Mouse (Mus musculus): ENCODE measurements around the gene Rrnad1. TPM values are rescaled to one million over a fixed set of nuclear protein-coding genes. Genes with fewer than 3 reads are reported as not detected.
A peak's percentile ranks its signal among the peaks of the same experiment; 100 is the strongest.

Rrnad1 gene
- polyA plus RNA-seq, 1 experiment from 2014 or later, result 19.1 TPM

DNA sequence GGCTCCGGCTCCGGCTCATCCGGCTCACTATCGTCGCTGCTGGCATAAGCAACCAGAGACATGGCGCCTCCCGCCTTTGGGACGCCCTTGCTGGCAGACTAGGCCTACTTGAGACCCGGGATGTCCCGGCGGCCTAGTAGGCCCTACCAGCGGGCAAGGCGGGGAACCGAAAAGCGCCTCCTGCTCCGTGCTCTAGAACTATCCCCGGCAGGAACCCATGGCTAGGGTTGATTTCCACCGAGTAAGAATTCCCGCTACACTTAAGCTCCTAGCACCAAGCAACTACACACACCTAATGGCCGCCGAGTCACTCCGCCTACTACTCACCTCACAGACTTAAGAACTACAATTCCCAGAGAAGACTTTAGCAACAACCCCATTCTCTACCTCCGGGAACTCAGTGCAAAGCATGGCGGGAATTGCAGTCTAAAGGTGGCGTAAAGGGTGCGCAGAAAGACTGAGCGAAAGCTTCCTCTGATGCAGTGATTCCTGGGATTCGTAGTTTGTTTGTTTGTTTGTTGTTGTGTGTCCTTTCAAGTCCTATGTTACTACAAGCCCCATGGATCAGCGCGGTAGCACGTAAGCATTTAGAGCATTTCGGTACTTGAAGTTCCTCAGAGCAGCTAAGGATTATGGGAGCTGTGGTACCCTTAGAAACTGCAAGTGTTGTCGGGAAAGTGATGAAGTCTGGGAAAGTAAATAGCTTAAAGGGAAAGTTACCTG, 45.1 kb downstream of the Rrnad1 start, which contains the start of gene Prcc:
TSS of gene Prcc (minus strand) at position 328 of the 723 bp plus-strand sequence.
- peak within 1 kb of the TSS; percentile 100 for H3K4me3 ChIP-seq
- H3K4me1 ChIP-seq, result peaks cover 21% of the 10 kb centered on the region
- peak within 1 kb of the TSS; percentile 96 for H3K27ac ChIP-seq
- peaks cover 25% of the 10 kb centered on the region for H3K36me3 ChIP-seq (replicated peaks)
- WGBS, result under 1% methylated on average over 33 of the region's 33 CpGs
- H3K9me3 ChIP-seq, result peaks cover 6% of the 10 kb centered on the region; the same call in 1 of the 2 replicates
- DNase-seq (ENCODE audit: extremely low spot score, low spot score), result peak; percentile 89
- no peaks in the 10 kb centered on the region for H3K27me3 ChIP-seq (ENCODE audit: poor library complexity, severe bottlenecking)

DNA sequence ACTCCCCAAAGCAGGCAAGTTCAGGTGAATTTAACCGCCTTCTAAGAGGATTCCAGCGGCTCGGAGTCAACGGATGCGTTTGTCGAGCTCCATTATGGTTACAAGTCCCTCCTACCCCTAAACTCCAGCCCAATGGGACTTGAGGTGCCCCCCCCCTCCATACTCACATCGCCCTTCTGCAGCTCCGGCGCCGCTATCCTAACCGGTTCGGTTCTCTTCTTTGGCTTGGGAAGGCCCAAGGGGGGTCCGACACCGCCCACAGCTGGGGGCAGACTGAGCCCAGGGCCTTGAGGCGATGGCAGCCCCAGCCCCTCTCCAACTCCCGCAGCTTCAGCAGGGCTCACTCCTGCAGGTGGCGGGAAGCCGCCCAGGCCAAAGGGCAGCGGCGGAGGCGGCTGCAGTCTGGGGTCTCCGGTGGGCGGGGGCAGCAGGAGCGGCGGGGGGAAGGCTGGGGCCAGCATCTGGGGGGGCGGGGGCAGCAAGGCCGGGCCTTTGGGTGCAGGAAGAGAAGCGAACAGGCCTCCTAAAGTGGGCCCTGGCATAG, 45.7 kb downstream of the Rrnad1 start:
- Histone ChIP-seq H3K4me1 (peaks cover 21% of the 10 kb centered on the region), H3K27me3 (ENCODE audit: poor library complexity, severe bottlenecking) (no peaks in the 10 kb centered on the region), H3K36me3 (replicated peaks) (peaks cover 32% of the 10 kb centered on the region), H3K27ac (peak overlapping the region; percentile 96), H3K4me3 (peak overlapping the region; percentile 100), H3K9me3 (peaks cover 6% of the 10 kb centered on the region; the same call in 1 of the 2 replicates)
- WGBS, result under 1% methylated on average over 28 of the region's 28 CpGs
- no peak for DNase-seq (ENCODE audit: extremely low spot score, low spot score)

DNA sequence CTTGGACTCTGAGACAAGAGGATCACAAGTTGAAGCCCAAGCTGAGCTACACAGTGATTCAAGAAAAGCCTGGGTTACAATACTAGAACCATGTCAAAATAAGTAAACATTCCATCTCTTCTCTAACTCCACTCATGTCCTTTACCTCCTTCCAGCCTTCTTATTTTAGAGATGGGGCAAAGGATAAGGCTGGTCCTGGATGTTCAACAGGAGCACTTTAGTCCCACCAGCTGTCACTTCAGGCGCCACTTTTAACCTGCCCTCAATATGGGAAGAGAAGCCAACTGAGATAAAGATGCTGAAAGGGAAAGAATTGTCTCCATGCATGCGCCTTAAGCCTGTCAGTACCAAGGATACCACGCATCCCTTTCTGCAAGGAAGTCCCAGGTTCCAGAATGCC, 46.2 kb downstream of the Rrnad1 start:
- Histone ChIP-seq H3K27ac (peak overlapping the region; percentile 96), H3K36me3 (replicated peaks) (peaks cover 35% of the 10 kb centered on the region), H3K27me3 (ENCODE audit: poor library complexity, severe bottlenecking) (no peaks in the 10 kb centered on the region), H3K4me1 (peaks cover 21% of the 10 kb centered on the region), H3K9me3 (peaks cover 6% of the 10 kb centered on the region; the same call in 1 of the 2 replicates), H3K4me3 (peak overlapping the region; percentile 100)
- no peak for DNase-seq (ENCODE audit: extremely low spot score, low spot score)
- WGBS, result 1% methylated on average over 3 of the region's 3 CpGs

DNA sequence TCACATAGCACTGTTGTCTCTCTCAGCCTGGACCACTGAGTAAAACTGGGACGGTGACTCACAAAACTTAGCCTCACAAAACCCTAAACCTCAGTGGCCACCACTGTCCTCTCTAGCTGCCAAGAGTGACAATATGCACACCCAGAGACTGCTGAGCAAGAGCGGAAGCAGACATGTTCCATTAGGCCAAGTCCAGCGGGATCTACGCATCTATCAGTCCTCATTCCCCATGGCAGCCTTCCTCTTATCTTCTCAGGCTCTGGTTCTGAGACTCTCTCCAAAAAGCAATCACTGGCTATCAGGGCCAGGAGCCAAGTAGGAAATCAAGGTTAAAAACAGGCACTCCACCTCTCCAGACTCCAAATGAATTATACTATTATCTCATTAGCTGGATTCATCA, 52.8 kb downstream of the Rrnad1 start:
- H3K27ac ChIP-seq, result no peak overlapping the region
- no peaks in the 10 kb centered on the region for H3K27me3 ChIP-seq (ENCODE audit: poor library complexity, severe bottlenecking)
- no peaks in the 10 kb centered on the region for H3K4me1 ChIP-seq
- DNase-seq (ENCODE audit: extremely low spot score, low spot score), result no peak
- peaks cover 93% of the 10 kb centered on the region for H3K36me3 ChIP-seq (replicated peaks)
- no peaks in the 10 kb centered on the region for H3K9me3 ChIP-seq
- 97% methylated on average over 4 of the region's 4 CpGs for WGBS
- no peak overlapping the region for H3K4me3 ChIP-seq

Other genes starting within 250 kb of the Rrnad1 start
- 0.31 and 0.32 TPM in 2 replicates for gene Lrrc71, start 182.1 kb downstream of the Rrnad1 start, polyA plus RNA-seq (2016; fragmentation: Nextera tagmentation; extraction: Ambion mirVana)
- gene Ntrk1, start 135.6 kb downstream of the Rrnad1 start, polyA plus RNA-seq (2016; fragmentation: Nextera tagmentation; extraction: Ambion mirVana), result 0.38 and 0.46 TPM in 2 replicates
- 0.06 and 0.14 TPM in 2 replicates for gene Insrr, start 133.8 kb downstream of the Rrnad1 start, polyA plus RNA-seq (2016; fragmentation: Nextera tagmentation; extraction: Ambion mirVana)
- gene Pear1, start 106.4 kb downstream of the Rrnad1 start, polyA plus RNA-seq (2016; fragmentation: Nextera tagmentation; extraction: Ambion mirVana), result 10.7 and 11.2 TPM in 2 replicates
- gene Sh2d2a, start 84.0 kb downstream of the Rrnad1 start, polyA plus RNA-seq (2016; fragmentation: Nextera tagmentation; extraction: Ambion mirVana), result 0.09 and 0.10 TPM in 2 replicates
- 16.9 and 17.3 TPM in 2 replicates for gene Prcc, start 45.1 kb downstream of the Rrnad1 start, polyA plus RNA-seq (2016; fragmentation: Nextera tagmentation; extraction: Ambion mirVana)
- 199 and 219 TPM in 2 replicates for gene Hdgf, start 24.4 kb downstream of the Rrnad1 start, polyA plus RNA-seq (2016; fragmentation: Nextera tagmentation; extraction: Ambion mirVana)
- gene Mrpl24, start 11.2 kb downstream of the Rrnad1 start, polyA plus RNA-seq (2016; fragmentation: Nextera tagmentation; extraction: Ambion mirVana), result 71.4 and 74.8 TPM in 2 replicates
- 87.7 and 88.3 TPM in 2 replicates for gene Isg20l2, start 403 bp downstream of the Rrnad1 start, polyA plus RNA-seq (2016; fragmentation: Nextera tagmentation; extraction: Ambion mirVana)
- gene Crabp2, start 17.9 kb upstream of the Rrnad1 start, polyA plus RNA-seq (2016; fragmentation: Nextera tagmentation; extraction: Ambion mirVana), result 834 and 866 TPM in 2 replicates
- gene Nes, start 40.4 kb upstream of the Rrnad1 start, polyA plus RNA-seq (2016; fragmentation: Nextera tagmentation; extraction: Ambion mirVana), result 81.2 and 86.9 TPM in 2 replicates
- 0.17 TPM in 2 replicates for gene Bcan, start 69.5 kb upstream of the Rrnad1 start, polyA plus RNA-seq (2016; fragmentation: Nextera tagmentation; extraction: Ambion mirVana)
- not detected in 2 replicates for gene Hapln2, start 96.9 kb upstream of the Rrnad1 start, polyA plus RNA-seq (2016; fragmentation: Nextera tagmentation; extraction: Ambion mirVana)
- gene Gpatch4, start 112.4 kb upstream of the Rrnad1 start, polyA plus RNA-seq (2016; fragmentation: Nextera tagmentation; extraction: Ambion mirVana), result 52.4 and 54.5 TPM in 2 replicates
- gene Naxe, start 127.8 kb upstream of the Rrnad1 start, polyA plus RNA-seq (2016; fragmentation: Nextera tagmentation; extraction: Ambion mirVana), result 125 and 134 TPM in 2 replicates
- not detected in 2 replicates for gene Ttc24, start 147.6 kb upstream of the Rrnad1 start, polyA plus RNA-seq (2016; fragmentation: Nextera tagmentation; extraction: Ambion mirVana)
- 30.3 and 30.4 TPM in 2 replicates for gene Iqgap3, start 151.3 kb upstream of the Rrnad1 start, polyA plus RNA-seq (2016; fragmentation: Nextera tagmentation; extraction: Ambion mirVana)
- gene Mef2d, start 211.7 kb upstream of the Rrnad1 start, polyA plus RNA-seq (2016; fragmentation: Nextera tagmentation; extraction: Ambion mirVana), result 9.4 and 11.1 TPM in 2 replicates

Measured in forebrain, embryonic 10.5 days (tissue).